Mouse (Mus musculus) embryo, embryonic 11.5 days (tissue): ENCODE data around the gene Gsk3a.

Experiments used
- DNase-seq: peaks from one replicate; pipeline ENCODE4 v3.0.0-alpha.2; 2012; ENCODE audit warnings: low read depth, low spot score

Gene Gsk3a

GRCm38 (mm10) chr7:25190806-25191205 is 46.8 kb downstream of the Gsk3a start:
- no peak for DNase-seq

GRCm38 (mm10) chr7:25187662-25188650 is 49.7 kb downstream of the Gsk3a start:
- DNase-seq: peak; percentile 76

- no peak for DNase-seq
These were observed 53.6 kb downstream of the Gsk3a start for GRCm38 (mm10) chr7:25184091-25184490.

- no peak for DNase-seq
These were observed 55.8 kb downstream of the Gsk3a start for GRCm38 (mm10) chr7:25181814-25182213.

GRCm38 (mm10) chr7:25181331-25181790 is 56.3 kb downstream of the Gsk3a start:
- no peak for DNase-seq

GRCm38 (mm10) chr7:25180512-25180911 is 57.1 kb downstream of the Gsk3a start:
- DNase-seq: no peak

DNA sequence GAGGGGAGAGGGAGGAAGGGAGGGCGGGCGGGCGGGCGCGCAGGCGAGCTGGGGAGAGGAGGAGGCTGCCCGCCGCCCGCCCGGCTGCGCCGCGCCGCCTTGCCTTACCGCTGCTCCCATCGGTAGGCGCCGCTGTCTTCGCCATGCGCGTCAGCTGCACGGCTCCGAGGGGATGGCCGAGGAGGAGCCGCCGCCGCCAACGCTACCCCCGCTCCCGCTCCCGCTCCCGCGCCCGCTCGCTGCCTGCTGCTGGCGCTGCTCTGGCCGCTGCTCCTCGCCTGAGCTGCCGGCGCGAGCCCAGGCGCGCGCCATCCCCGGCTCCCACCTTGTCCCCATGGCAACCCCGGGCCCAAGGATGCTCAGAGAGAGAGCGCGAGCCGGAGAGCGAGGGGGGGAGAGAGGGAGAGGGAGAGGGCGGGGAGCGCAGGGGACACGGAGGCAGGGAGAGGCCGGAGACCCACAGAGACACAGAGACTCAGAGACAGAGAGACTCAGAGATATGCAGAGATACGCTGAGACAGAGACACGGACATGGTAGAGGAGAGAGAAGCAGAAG is 58.0 kb downstream of the Gsk3a start, which contains the start of gene Pou2f2:
Gene Pou2f2, minus strand, starts transcription at position 121 of the 556 bp plus-strand sequence.
- peak; percentile 76 for DNase-seq

DNA sequence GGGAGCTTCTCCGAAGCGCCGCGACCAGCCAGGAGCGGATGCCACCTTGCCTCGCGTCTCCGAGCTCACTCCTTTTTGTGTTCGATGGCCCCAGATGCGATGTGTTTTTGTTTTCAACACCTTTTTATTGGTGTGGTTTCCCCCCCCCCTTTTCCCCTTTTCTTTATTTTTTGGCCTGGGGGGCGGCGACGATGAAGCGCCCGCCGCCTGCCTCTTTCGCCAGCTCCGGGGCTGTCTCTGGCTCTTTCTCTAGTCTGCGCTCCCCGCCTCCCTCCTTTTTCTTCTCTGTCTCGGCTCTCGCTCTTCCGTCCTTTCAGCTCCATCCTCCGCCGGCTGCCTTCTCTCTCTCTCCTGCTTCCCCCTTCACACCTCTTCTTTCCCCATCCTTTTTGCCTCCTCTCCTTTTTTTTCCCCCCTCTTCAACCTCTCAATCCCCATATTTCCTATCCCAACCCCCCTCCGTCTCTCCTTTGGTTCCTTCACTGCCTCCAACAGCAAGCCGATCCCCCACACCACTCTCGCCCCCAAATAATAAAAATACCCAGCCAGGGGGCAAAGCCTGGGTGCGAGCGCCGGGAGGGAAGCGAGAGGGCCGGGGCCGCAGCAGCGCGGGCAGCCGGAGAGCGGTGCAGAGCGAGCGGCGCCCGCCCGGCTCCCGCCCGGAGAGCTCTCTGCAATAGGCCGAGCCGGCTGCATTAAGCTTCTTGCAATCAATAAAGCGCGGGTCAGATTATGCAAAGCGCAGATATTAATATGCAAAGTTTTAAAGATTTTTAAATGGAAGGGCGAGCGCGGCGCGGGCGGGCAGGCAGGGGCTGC is 58.7 kb downstream of the Gsk3a start:
- no peak for DNase-seq

GRCm38 (mm10) chr7:25178317-25178716 is 59.3 kb downstream of the Gsk3a start:
- DNase-seq: no peak
